Mouse (Mus musculus): ENCODE measurements around the gene Gng4. TPM values are rescaled to one million over a fixed set of nuclear protein-coding genes. Genes with fewer than 3 reads are reported as not detected.
A peak's percentile ranks its signal among the peaks of the same experiment; 100 is the strongest.

Gng4 gene
- polyA plus RNA-seq, 1 experiment from 2014 or later: 0.70 TPM

GRCm38 (mm10) chr13:13820234-13821123 lies 36.6 kb downstream of the Gng4 start:
- WGBS: 77% methylated on average over 7 of the region's 7 CpGs
- H3K4me3 ChIP-seq: no peak overlapping the region
- no peaks in the 10 kb centered on the region for H3K27me3 ChIP-seq
- no peaks in the 10 kb centered on the region for H3K4me1 ChIP-seq
- H3K36me3 ChIP-seq: no peaks in the 10 kb centered on the region
- H3K9ac ChIP-seq: no peak overlapping the region
- no peak overlapping the region for H3K4me2 ChIP-seq
- no peak for ATAC-seq (ENCODE audit: borderline replicate concordance, extremely low read depth, low FRiP score, low TSS enrichment)
- H3K27ac ChIP-seq: no peak overlapping the region
- H3K9me3 ChIP-seq: no peaks in the 10 kb centered on the region

- Histone ChIP-seq H3K27me3 (no peaks in the 10 kb centered on the region), H3K4me2 (no peak overlapping the region), H3K36me3 (no peaks in the 10 kb centered on the region), H3K9me3 (no peaks in the 10 kb centered on the region), H3K9ac (no peak overlapping the region), H3K27ac (no peak overlapping the region), H3K4me3 (no peak overlapping the region), H3K4me1 (no peaks in the 10 kb centered on the region)
- 91% methylated on average over 7 of the region's 7 CpGs for WGBS
- no peak for ATAC-seq (ENCODE audit: borderline replicate concordance, extremely low read depth, low FRiP score, low TSS enrichment)
Measured at GRCm38 (mm10) chr13:13824946-13825345, 41.1 kb downstream of the Gng4 start.

GRCm38 (mm10) chr13:13826533-13826932 lies 42.7 kb downstream of the Gng4 start:
- no peaks in the 10 kb centered on the region for H3K36me3 ChIP-seq
- 65% methylated on average over 6 of the region's 6 CpGs for WGBS
- ATAC-seq (ENCODE audit: borderline replicate concordance, extremely low read depth, low FRiP score, low TSS enrichment): no peak
- no peak overlapping the region for H3K27ac ChIP-seq
- H3K27me3 ChIP-seq: no peaks in the 10 kb centered on the region
- H3K9ac ChIP-seq: no peak overlapping the region
- H3K4me2 ChIP-seq: no peak overlapping the region
- no peak overlapping the region for H3K4me3 ChIP-seq
- H3K9me3 ChIP-seq: no peaks in the 10 kb centered on the region
- no peaks in the 10 kb centered on the region for H3K4me1 ChIP-seq

- H3K27me3 ChIP-seq: no peaks in the 10 kb centered on the region
- no peak overlapping the region for H3K4me2 ChIP-seq
- H3K9me3 ChIP-seq: no peaks in the 10 kb centered on the region
- no peaks in the 10 kb centered on the region for H3K36me3 ChIP-seq
- ATAC-seq (ENCODE audit: borderline replicate concordance, extremely low read depth, low FRiP score, low TSS enrichment): no peak
- H3K9ac ChIP-seq: no peak overlapping the region
- H3K4me3 ChIP-seq: no peak overlapping the region
- H3K4me1 ChIP-seq: no peaks in the 10 kb centered on the region
- 23% methylated on average over 1 of the region's 1 CpGs for WGBS
- H3K27ac ChIP-seq: no peak overlapping the region
Measured at GRCm38 (mm10) chr13:13828125-13828524, 44.3 kb downstream of the Gng4 start.

- Histone ChIP-seq H3K27me3 (no peaks in the 10 kb centered on the region), H3K4me1 (no peaks in the 10 kb centered on the region), H3K27ac (no peak overlapping the region), H3K9ac (no peak overlapping the region), H3K4me2 (no peak overlapping the region), H3K4me3 (no peak overlapping the region), H3K36me3 (no peaks in the 10 kb centered on the region), H3K9me3 (no peaks in the 10 kb centered on the region)
- 44% methylated on average over 4 of the region's 4 CpGs for WGBS
- no peak for ATAC-seq (ENCODE audit: borderline replicate concordance, extremely low read depth, low FRiP score, low TSS enrichment)
Measured at GRCm38 (mm10) chr13:13830469-13831074, 46.7 kb downstream of the Gng4 start.

GRCm38 (mm10) chr13:13835180-13835579 lies 51.3 kb downstream of the Gng4 start:
- Histone ChIP-seq H3K4me3 (no peak overlapping the region), H3K4me1 (no peaks in the 10 kb centered on the region), H3K27me3 (no peaks in the 10 kb centered on the region), H3K27ac (no peak overlapping the region), H3K4me2 (no peak overlapping the region), H3K36me3 (no peaks in the 10 kb centered on the region), H3K9ac (no peak overlapping the region), H3K9me3 (no peaks in the 10 kb centered on the region)
- no peak for ATAC-seq (ENCODE audit: borderline replicate concordance, extremely low read depth, low FRiP score, low TSS enrichment)
- WGBS: 62% methylated on average over 2 of the region's 2 CpGs

- 54% methylated on average over 4 of the region's 4 CpGs for WGBS
- H3K4me2 ChIP-seq: no peak overlapping the region
- no peak overlapping the region for H3K4me3 ChIP-seq
- ATAC-seq (ENCODE audit: borderline replicate concordance, extremely low read depth, low FRiP score, low TSS enrichment): no peak
- no peaks in the 10 kb centered on the region for H3K4me1 ChIP-seq
- H3K9ac ChIP-seq: no peak overlapping the region
- no peaks in the 10 kb centered on the region for H3K36me3 ChIP-seq
- H3K27ac ChIP-seq: no peak overlapping the region
- no peaks in the 10 kb centered on the region for H3K9me3 ChIP-seq
- no peaks in the 10 kb centered on the region for H3K27me3 ChIP-seq
Measured at GRCm38 (mm10) chr13:13845021-13845420, 61.2 kb downstream of the Gng4 start.

GRCm38 (mm10) chr13:13847075-13847599 lies 63.3 kb downstream of the Gng4 start:
- H3K4me2 ChIP-seq: no peak overlapping the region
- ATAC-seq (ENCODE audit: borderline replicate concordance, extremely low read depth, low FRiP score, low TSS enrichment): no peak
- WGBS: 45% methylated on average over 3 of the region's 3 CpGs
- H3K9ac ChIP-seq: no peak overlapping the region
- H3K27ac ChIP-seq: no peak overlapping the region
- no peaks in the 10 kb centered on the region for H3K36me3 ChIP-seq
- H3K4me1 ChIP-seq: no peaks in the 10 kb centered on the region
- no peak overlapping the region for H3K4me3 ChIP-seq
- H3K27me3 ChIP-seq: no peaks in the 10 kb centered on the region
- no peaks in the 10 kb centered on the region for H3K9me3 ChIP-seq

GRCm38 (mm10) chr13:13857190-13857589 lies 73.3 kb downstream of the Gng4 start:
- WGBS: 35% methylated on average over 4 of the region's 4 CpGs
- Histone ChIP-seq H3K4me1 (no peaks in the 10 kb centered on the region), H3K4me2 (no peak overlapping the region), H3K27me3 (no peaks in the 10 kb centered on the region), H3K9me3 (no peaks in the 10 kb centered on the region), H3K27ac (no peak overlapping the region), H3K36me3 (no peaks in the 10 kb centered on the region), H3K9ac (no peak overlapping the region), H3K4me3 (no peak overlapping the region)
- no peak for ATAC-seq (ENCODE audit: borderline replicate concordance, extremely low read depth, low FRiP score, low TSS enrichment)

GRCm38 (mm10) chr13:13862346-13862745 lies 78.5 kb downstream of the Gng4 start:
- no peaks in the 10 kb centered on the region for H3K36me3 ChIP-seq
- H3K9me3 ChIP-seq: no peaks in the 10 kb centered on the region
- no peak overlapping the region for H3K4me3 ChIP-seq
- no peak overlapping the region for H3K27ac ChIP-seq
- no peaks in the 10 kb centered on the region for H3K4me1 ChIP-seq
- H3K4me2 ChIP-seq: no peak overlapping the region
- no peak for ATAC-seq (ENCODE audit: borderline replicate concordance, extremely low read depth, low FRiP score, low TSS enrichment)
- WGBS: 58% methylated on average over 11 of the region's 11 CpGs
- H3K9ac ChIP-seq: no peak overlapping the region
- H3K27me3 ChIP-seq: no peaks in the 10 kb centered on the region

GRCm38 (mm10) chr13:13862941-13863340 lies 79.1 kb downstream of the Gng4 start:
- no peak overlapping the region for H3K27ac ChIP-seq
- no peaks in the 10 kb centered on the region for H3K9me3 ChIP-seq
- WGBS: 42% methylated on average over 6 of the region's 6 CpGs
- no peak overlapping the region for H3K4me2 ChIP-seq
- H3K27me3 ChIP-seq: no peaks in the 10 kb centered on the region
- H3K9ac ChIP-seq: no peak overlapping the region
- H3K4me1 ChIP-seq: no peaks in the 10 kb centered on the region
- H3K4me3 ChIP-seq: no peak overlapping the region
- peak; percentile 5; the same call in 1 of the 2 replicates for ATAC-seq (ENCODE audit: borderline replicate concordance, extremely low read depth, low FRiP score, low TSS enrichment)
- no peaks in the 10 kb centered on the region for H3K36me3 ChIP-seq

- Histone ChIP-seq H3K27me3 (no peaks in the 10 kb centered on the region), H3K36me3 (no peaks in the 10 kb centered on the region), H3K4me1 (no peaks in the 10 kb centered on the region), H3K4me2 (no peak overlapping the region), H3K27ac (no peak overlapping the region), H3K9ac (no peak overlapping the region), H3K9me3 (no peaks in the 10 kb centered on the region), H3K4me3 (no peak overlapping the region)
- 52% methylated on average over 2 of the region's 2 CpGs for WGBS
- ATAC-seq (ENCODE audit: borderline replicate concordance, extremely low read depth, low FRiP score, low TSS enrichment): no peak
Measured at GRCm38 (mm10) chr13:13866339-13866738, 82.5 kb downstream of the Gng4 start.
